9 mouse cellular contexts compared by ENCODE assay signal in genomic region chr2:27745673-27746620, GRCm38 (mm10).
A peak's percentile ranks its signal among the peaks of the same experiment; 100 is the strongest.
DNase-seq lines count a peak whose midpoint lies in the region; ATAC-seq and TF ChIP-seq lines count a peak whose summit lies in the region.
"Had no signal": no experiment of that assay in that cellular context is flagged by ENCODE, and none has a peak within 500 bp of the region (broad histone marks: within the 10 kb centered on the region; RNA-seq: fewer than 3 reads in every experiment).

No protein-coding gene starts in this region.

- ATAC-seq in stomach, postnatal 0 days (ENCODE audit: low FRiP score, low TSS enrichment): peak; percentile 36; the same call in 1 of the 2 replicates

- TF ChIP-seq EP300 in stomach, postnatal 0 days (optimal IDR thresholded peaks at IDR 0.05): no peak

- no peaks in the 10 kb centered on the region for H3K27me3 ChIP-seq in stomach, postnatal 0 days (ENCODE audit: control insufficient read depth, insufficient read depth, low read length)

- no peaks in the 10 kb centered on the region for H3K9me3 ChIP-seq in stomach, postnatal 0 days (ENCODE audit: control insufficient read depth, low read length)

- 23% methylated on average over 18 of the region's 18 CpGs for WGBS in stomach, postnatal 0 days

- H3K27ac ChIP-seq in stomach, postnatal 0 days (replicated peaks): peak overlapping the region; percentile 85

- peak; percentile 27 for DNase-seq in adrenal gland, postnatal 10 days
- DNase-seq in adrenal gland, adult 8-10 months: no peak
- DNase-seq in ES-CJ7 (ENCODE audit: low read depth, low spot score): peak; percentile 28
- DNase-seq in frontal cortex, adult 2 months (ENCODE audit: extremely low spot score in 1 of 2, low spot score in 1 of 2): peak; percentile 43 to 79
- DNase-seq in kidney, postnatal 10 days: peak; percentile 72
- DNase-seq in lung, postnatal 14 days: peak; percentile 46
- DNase-seq in stomach, postnatal 0 days (ENCODE audit: low spot score): peak; percentile 67
- no peak for DNase-seq in spleen, postnatal 36 days (ENCODE audit: low spot score in 2 of 2)

- H3K36me3 ChIP-seq in stomach, postnatal 0 days (ENCODE audit: control insufficient read depth, insufficient read depth, low read length): peaks cover 29% of the 10 kb centered on the region

- TF ChIP-seq CTCF in stomach, postnatal 0 days (IDR thresholded peaks at IDR 0.05; ENCODE audit: low read depth): no peak; the same call in 1 of the 2 replicates

- H3K4me3 ChIP-seq in stomach, postnatal 0 days (ENCODE audit: low read depth, low read length): no peak overlapping the region
- H3K4me3 ChIP-seq: erythroblast, embryonic 14.5 days had no signal

- no peak overlapping the region for H3K4me2 ChIP-seq in stomach, postnatal 0 days (replicated peaks; ENCODE audit: low read depth)

- H3K9ac ChIP-seq in stomach, postnatal 0 days (ENCODE audit: low read length): no peak overlapping the region

- H3K4me1 ChIP-seq in stomach, postnatal 0 days (replicated peaks; ENCODE audit: control insufficient read depth, insufficient read depth): peaks cover 23% of the 10 kb centered on the region

Comparison
In these comparisons a context has a peak if more than half of its experiments do, and no peak if none do; other contexts are left out.
1. DNase-seq: peak in adrenal gland, postnatal 10 days (single experiment), ES-CJ7 (single experiment), frontal cortex, adult 2 months (2 of 2), kidney, postnatal 10 days (single experiment), lung, postnatal 14 days (single experiment) and stomach, postnatal 0 days (single experiment); none in adrenal gland, adult 8-10 months (single experiment) and spleen, postnatal 36 days (0 of 2).